Mouse (Mus musculus): ENCODE results near the gene Babam2. TPM values are rescaled to one million over a fixed set of nuclear protein-coding genes. Genes with fewer than 3 reads are reported as not detected.

Gene Babam2
- polyA plus RNA-seq, 2 experiments, result 15.3 to 21.2 TPM

DNA sequence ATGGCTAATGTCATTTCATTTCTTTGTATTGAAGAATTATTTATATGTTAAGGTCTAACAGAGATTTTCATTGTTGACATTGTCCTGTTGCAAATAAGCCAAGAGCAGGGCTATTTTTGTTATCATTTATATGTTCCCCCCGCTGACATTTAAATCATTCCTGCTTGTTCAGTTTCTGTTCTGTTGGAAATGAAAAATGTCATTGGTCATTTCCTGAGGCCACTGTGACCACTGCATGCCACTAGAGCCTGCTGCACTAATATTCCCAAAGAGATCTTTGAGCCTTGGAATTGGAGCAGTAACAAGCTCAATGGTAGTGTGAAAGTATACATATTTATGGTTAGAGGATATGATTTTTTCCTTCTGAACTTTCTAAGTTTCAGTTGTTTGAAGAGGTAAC lies 118.6 kb downstream of the Babam2 start:
- Histone ChIP-seq H3K4me1 (replicated peaks; ENCODE audit: control insufficient read depth in 2 of 2, insufficient read depth in 2 of 2, low read length in 1 of 2) (peaks cover 0 to 1% of the 10 kb centered on the region in 2 experiments; a peak in 2 of 4 replicates), H3K4me3 (ENCODE audit: insufficient read depth in 1 of 2, low read depth in 2 of 2, low read length in 2 of 2) (no peak overlapping the region), H3K27me3 (ENCODE audit: control insufficient read depth, insufficient read depth, low read length) (no peaks in the 10 kb centered on the region), H3K36me3 (replicated peaks; ENCODE audit: control insufficient read depth, insufficient read depth, low read depth) (no peaks in the 10 kb centered on the region), H3K27ac (no peak overlapping the region), H3K4me2 (ENCODE audit: low read depth) (no peak overlapping the region), H3K9ac (replicated peaks) (no peak overlapping the region), H3K9me3 (ENCODE audit: control insufficient read depth, low read length) (no peaks in the 10 kb centered on the region)
- 55% methylated on average over 1 of the region's 1 CpGs for WGBS (ENCODE audit: insufficient replicate concordance)
- ATAC-seq (ENCODE audit: insufficient read depth), result no peak
- TF ChIP-seq EP300 (IDR thresholded peaks at IDR 0.05; ENCODE audit: low read depth) (no peak), CTCF (IDR thresholded peaks at IDR 0.05; ENCODE audit: low read depth) (no peak)
- DNase-seq (ENCODE audit: low read depth in 3 of 3, low spot score in 3 of 3), result no peak

DNA sequence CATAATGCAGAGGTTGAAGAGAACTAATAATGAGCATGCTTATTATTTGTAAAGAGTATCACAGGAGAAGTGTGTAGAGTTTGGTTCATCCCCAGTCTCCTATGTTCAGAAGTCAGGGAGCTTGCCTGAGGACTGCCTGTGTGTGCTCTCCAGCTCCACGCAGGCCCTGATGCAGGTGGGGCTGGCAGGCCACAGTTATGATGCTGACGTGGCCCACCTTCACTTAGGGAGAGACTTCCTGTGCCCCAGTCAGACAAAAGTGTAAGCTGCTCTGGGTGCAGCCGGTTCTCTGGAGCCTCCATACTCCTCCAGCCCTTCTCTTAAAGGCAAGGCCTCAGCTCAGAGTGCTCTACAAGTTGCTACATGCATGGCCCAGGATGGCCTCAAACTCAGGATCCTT lies 123.3 kb downstream of the Babam2 start:
- 73% methylated on average over 3 of the region's 3 CpGs for WGBS (ENCODE audit: insufficient replicate concordance)
- no peaks in the 10 kb centered on the region for H3K9me3 ChIP-seq (ENCODE audit: control insufficient read depth, low read length)
- DNase-seq (ENCODE audit: low read depth in 3 of 3, low spot score in 3 of 3), result no peak
- no peaks in the 10 kb centered on the region for H3K36me3 ChIP-seq (replicated peaks; ENCODE audit: control insufficient read depth, insufficient read depth, low read depth)
- ATAC-seq (ENCODE audit: insufficient read depth), result no peak
- no peak overlapping the region for H3K9ac ChIP-seq (replicated peaks)
- no peak for TF ChIP-seq CTCF (IDR thresholded peaks at IDR 0.05; ENCODE audit: low read depth)
- TF ChIP-seq EP300 (IDR thresholded peaks at IDR 0.05; ENCODE audit: low read depth), result no peak
- H3K27me3 ChIP-seq (ENCODE audit: control insufficient read depth, insufficient read depth, low read length), result no peaks in the 10 kb centered on the region
- no peaks in the 10 kb centered on the region for H3K4me1 ChIP-seq (replicated peaks; ENCODE audit: control insufficient read depth in 2 of 2, insufficient read depth in 2 of 2, low read length in 1 of 2)
- H3K4me3 ChIP-seq (ENCODE audit: insufficient read depth in 1 of 2, low read depth in 2 of 2, low read length in 2 of 2), result no peak overlapping the region
- H3K27ac ChIP-seq, result no peak overlapping the region
- H3K4me2 ChIP-seq (ENCODE audit: low read depth), result no peak overlapping the region

DNA sequence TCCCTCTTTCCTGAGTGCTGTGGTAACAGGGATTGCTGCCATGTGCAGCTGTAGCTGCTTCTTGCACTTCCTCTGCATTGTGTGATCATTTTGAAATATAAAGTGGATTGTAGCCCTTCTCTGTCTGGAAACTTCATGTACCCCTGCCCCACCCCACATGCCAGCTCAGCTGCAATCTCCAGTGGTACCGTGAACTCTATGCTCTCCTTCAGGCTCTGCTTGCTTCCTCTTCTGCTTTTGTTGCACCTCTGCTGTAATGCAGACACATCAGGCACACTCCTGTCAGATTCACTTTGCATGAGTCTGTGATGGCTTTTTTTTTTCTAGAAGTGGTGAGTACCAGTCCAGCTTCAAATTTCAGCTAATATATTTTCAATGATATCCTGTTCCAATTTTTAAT lies 123.7 kb downstream of the Babam2 start:
- WGBS (ENCODE audit: insufficient replicate concordance), result 42% methylated on average over 1 of the region's 1 CpGs
- Histone ChIP-seq H3K27me3 (ENCODE audit: control insufficient read depth, insufficient read depth, low read length) (no peaks in the 10 kb centered on the region), H3K9me3 (ENCODE audit: control insufficient read depth, low read length) (no peaks in the 10 kb centered on the region), H3K9ac (replicated peaks) (no peak overlapping the region), H3K27ac (no peak overlapping the region), H3K4me3 (ENCODE audit: insufficient read depth in 1 of 2, low read depth in 2 of 2, low read length in 2 of 2) (no peak overlapping the region), H3K36me3 (replicated peaks; ENCODE audit: control insufficient read depth, insufficient read depth, low read depth) (no peaks in the 10 kb centered on the region), H3K4me2 (ENCODE audit: low read depth) (no peak overlapping the region), H3K4me1 (replicated peaks; ENCODE audit: control insufficient read depth in 2 of 2, insufficient read depth in 2 of 2, low read length in 1 of 2) (no peaks in the 10 kb centered on the region)
- TF ChIP-seq CTCF (IDR thresholded peaks at IDR 0.05; ENCODE audit: low read depth), result no peak
- no peak for TF ChIP-seq EP300 (IDR thresholded peaks at IDR 0.05; ENCODE audit: low read depth)
- no peak for ATAC-seq (ENCODE audit: insufficient read depth)
- no peak for DNase-seq (ENCODE audit: low read depth in 3 of 3, low spot score in 3 of 3)

DNA sequence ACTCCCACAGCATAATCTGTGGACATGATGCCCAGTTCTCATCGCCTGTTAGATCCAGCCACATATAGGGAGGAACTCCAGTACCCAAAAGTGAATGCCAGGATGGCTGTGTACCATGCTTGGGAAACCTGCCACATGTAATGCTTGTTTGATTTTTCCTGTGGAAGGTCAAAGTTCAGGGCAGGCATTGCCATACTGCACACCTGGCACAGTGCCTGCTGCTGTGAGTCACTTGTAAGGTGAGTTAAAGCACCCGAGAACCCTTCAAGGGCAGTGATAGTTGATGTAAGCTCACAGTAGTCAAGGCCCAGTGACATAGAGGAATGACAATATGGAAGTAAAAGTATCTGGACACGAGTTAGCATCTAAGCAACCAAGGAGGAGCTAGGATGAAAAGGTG lies 126.2 kb downstream of the Babam2 start:
- Histone ChIP-seq H3K4me1 (replicated peaks; ENCODE audit: control insufficient read depth in 2 of 2, insufficient read depth in 2 of 2, low read length in 1 of 2) (0 out of 4 replicates have a peak, but pooled peaks cover 0 to 1% of the 10 kb centered on the region in 2 experiments), H3K27ac (no peak overlapping the region), H3K36me3 (replicated peaks; ENCODE audit: control insufficient read depth, insufficient read depth, low read depth) (no peaks in the 10 kb centered on the region), H3K27me3 (ENCODE audit: control insufficient read depth, insufficient read depth, low read length) (no peaks in the 10 kb centered on the region), H3K4me3 (ENCODE audit: insufficient read depth in 1 of 2, low read depth in 2 of 2, low read length in 2 of 2) (no peak overlapping the region), H3K9ac (replicated peaks) (no peak overlapping the region; the same call in 1 of the 2 replicates), H3K4me2 (ENCODE audit: low read depth) (no peak overlapping the region), H3K9me3 (ENCODE audit: control insufficient read depth, low read length) (no peaks in the 10 kb centered on the region)
- DNase-seq (ENCODE audit: low read depth in 3 of 3, low spot score in 3 of 3) (no peak), ATAC-seq (ENCODE audit: insufficient read depth) (no peak)
- 65% methylated on average over 3 of the region's 3 CpGs for WGBS (ENCODE audit: insufficient replicate concordance)
- no peak for TF ChIP-seq CTCF (IDR thresholded peaks at IDR 0.05; ENCODE audit: low read depth)
- no peak for TF ChIP-seq EP300 (IDR thresholded peaks at IDR 0.05; ENCODE audit: low read depth)

DNA sequence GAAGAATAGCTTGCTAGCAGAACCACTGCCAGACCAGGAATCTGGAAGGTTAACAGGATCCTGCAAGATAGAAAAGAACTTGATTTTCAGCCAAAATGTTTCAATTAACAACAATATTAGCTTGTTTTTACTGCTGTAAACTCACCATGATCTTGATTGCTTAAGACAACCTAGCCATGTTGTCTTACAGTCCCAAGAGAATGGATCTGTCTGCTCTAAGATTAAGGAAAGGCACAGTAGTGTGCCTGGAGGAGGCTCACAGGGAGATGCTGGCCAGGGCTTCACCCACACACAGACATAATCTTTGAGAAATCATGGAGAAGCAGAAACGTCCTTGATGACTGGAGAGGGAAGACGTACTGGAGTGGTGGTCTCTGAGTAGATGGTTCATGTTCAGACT lies 126.6 kb downstream of the Babam2 start:
- H3K4me3 ChIP-seq (ENCODE audit: insufficient read depth in 1 of 2, low read depth in 2 of 2, low read length in 2 of 2), result no peak overlapping the region
- ATAC-seq (ENCODE audit: insufficient read depth), result no peak
- H3K9ac ChIP-seq (replicated peaks), result no peak overlapping the region
- 0 out of 4 replicates have a peak, but pooled peaks cover 0 to 2% of the 10 kb centered on the region in 2 experiments for H3K4me1 ChIP-seq (replicated peaks; ENCODE audit: control insufficient read depth in 2 of 2, insufficient read depth in 2 of 2, low read length in 1 of 2)
- no peaks in the 10 kb centered on the region for H3K27me3 ChIP-seq (ENCODE audit: control insufficient read depth, insufficient read depth, low read length)
- no peak for TF ChIP-seq EP300 (IDR thresholded peaks at IDR 0.05; ENCODE audit: low read depth)
- no peak for TF ChIP-seq CTCF (IDR thresholded peaks at IDR 0.05; ENCODE audit: low read depth)
- no peak overlapping the region for H3K4me2 ChIP-seq (ENCODE audit: low read depth)
- no peak for DNase-seq (ENCODE audit: low read depth in 3 of 3, low spot score in 3 of 3)
- no peak overlapping the region for H3K27ac ChIP-seq
- WGBS (ENCODE audit: insufficient replicate concordance), result 47% methylated on average over 2 of the region's 2 CpGs
- H3K36me3 ChIP-seq (replicated peaks; ENCODE audit: control insufficient read depth, insufficient read depth, low read depth), result no peaks in the 10 kb centered on the region
- H3K9me3 ChIP-seq (ENCODE audit: control insufficient read depth, low read length), result no peaks in the 10 kb centered on the region
